Mouse (Mus musculus) myocyte (in vitro differentiated cells): ENCODE measurements around the gene Thbs4. TPM values are rescaled to one million over a fixed set of nuclear protein-coding genes. Genes with fewer than 3 reads are reported as not detected.

Experiments used
- H3K27me3 ChIP-seq: one replicate; pipeline ENCODE4 v1.6.1; 2011; ENCODE audit not compliant: control insufficient read depth, insufficient read depth, insufficient read length
- H3K36me3 ChIP-seq: one replicate; pipeline ENCODE4 v1.6.1; 2011; ENCODE audit not compliant: control insufficient read depth, insufficient read depth
- H3K4me2 ChIP-seq: one replicate; pipeline ENCODE4 v1.6.1; 2011; ENCODE audit warnings: low read depth, control low read depth
- H3K4me3 ChIP-seq: one replicate; pipeline ENCODE4 v1.5.1; 2011; ENCODE audit warnings: mild to moderate bottlenecking, control low read depth, moderate library complexity
- H3K79me2 ChIP-seq: one replicate; pipeline ENCODE4 v1.6.1; 2011; ENCODE audit not compliant: control insufficient read depth, insufficient read depth
- H3ac ChIP-seq: one replicate; pipeline ENCODE4 v1.6.1; 2011; ENCODE audit not compliant: control insufficient read depth, insufficient read length
- CEBPB ChIP-seq: IDR thresholded peaks from 2 replicates; pipeline ENCODE4 v1.6.1; 2011; ENCODE audit warnings: mild to moderate bottlenecking, moderate library complexity; ENCODE audit not compliant: poor library complexity, insufficient read depth, severe bottlenecking
- E2F4 ChIP-seq: IDR thresholded peaks from one replicate; pipeline ENCODE4 v1.6.1; 2011; ENCODE audit warnings: mild to moderate bottlenecking, control low read depth, moderate library complexity; ENCODE audit not compliant: insufficient read depth
- MAX ChIP-seq: IDR thresholded peaks from one replicate; pipeline ENCODE4 v1.6.1; 2011; ENCODE audit warnings: low read depth, mild to moderate bottlenecking, control low read depth
- MYOD1 ChIP-seq, 3 experiments: IDR thresholded peaks; one replicate each; pipeline ENCODE4 v1.6.1; 2011; ENCODE audit warnings: control low read depth in 2 of 3, low read depth in 2 of 3, mild to moderate bottlenecking in 2 of 3, moderate library complexity in 1 of 3; ENCODE audit not compliant: insufficient read length in 2 of 3, control insufficient read depth in 1 of 3
- MYOG ChIP-seq, 3 experiments: IDR thresholded peaks; one replicate each; pipeline ENCODE4 v1.6.1; 2011; ENCODE audit warnings: control low read depth in 2 of 3, low read depth in 2 of 3, mild to moderate bottlenecking in 2 of 3; ENCODE audit not compliant: insufficient read length in 2 of 3, control insufficient read depth in 1 of 3, insufficient read depth in 1 of 3
- POLR2A ChIP-seq: IDR thresholded peaks from one replicate; pipeline ENCODE4 v1.6.1; 2011; ENCODE audit warnings: low read depth, mild to moderate bottlenecking, control low read depth, moderate library complexity; ENCODE audit not compliant: insufficient read length
- POLR2AphosphoS2 ChIP-seq: IDR thresholded peaks from one replicate; pipeline ENCODE4 v1.6.1; 2011; ENCODE audit warnings: low read depth, control low read depth; ENCODE audit not compliant: insufficient read length
- REST ChIP-seq: IDR thresholded peaks from one replicate; pipeline ENCODE4 v1.6.1; 2011; ENCODE audit warnings: mild to moderate bottlenecking, control low read depth, moderate library complexity; ENCODE audit not compliant: insufficient read depth, insufficient read length
- SRF ChIP-seq: IDR thresholded peaks from one replicate; pipeline ENCODE4 v1.6.1; 2011; ENCODE audit warnings: low read depth; ENCODE audit not compliant: control insufficient read depth, insufficient read length
- TCF12 ChIP-seq: IDR thresholded peaks from one replicate; pipeline ENCODE4 v1.6.1; 2011; ENCODE audit warnings: mild to moderate bottlenecking, control low read depth; ENCODE audit not compliant: poor library complexity, insufficient read depth, severe bottlenecking
- TCF3 ChIP-seq: IDR thresholded peaks from one replicate; pipeline ENCODE4 v1.6.1; 2011; ENCODE audit warnings: low read depth, control low read depth; ENCODE audit not compliant: insufficient read length
- USF1 ChIP-seq: IDR thresholded peaks from one replicate; pipeline ENCODE4 v1.6.1; 2011; ENCODE audit warnings: low read depth, mild to moderate bottlenecking, control low read depth, moderate library complexity
- polyA plus RNA-seq: library from polyadenylated mRNA; unstranded; fragments of >200 nt; fragmentation: generic; extraction: Trizol; gene quantifications from one replicate; pipeline ENCODE4 v1.2.1, GENCODE M21; 2012; ENCODE audit warnings: missing spikeins

Gene Thbs4
- polyA plus RNA-seq, 1 experiment: not detected

DNA sequence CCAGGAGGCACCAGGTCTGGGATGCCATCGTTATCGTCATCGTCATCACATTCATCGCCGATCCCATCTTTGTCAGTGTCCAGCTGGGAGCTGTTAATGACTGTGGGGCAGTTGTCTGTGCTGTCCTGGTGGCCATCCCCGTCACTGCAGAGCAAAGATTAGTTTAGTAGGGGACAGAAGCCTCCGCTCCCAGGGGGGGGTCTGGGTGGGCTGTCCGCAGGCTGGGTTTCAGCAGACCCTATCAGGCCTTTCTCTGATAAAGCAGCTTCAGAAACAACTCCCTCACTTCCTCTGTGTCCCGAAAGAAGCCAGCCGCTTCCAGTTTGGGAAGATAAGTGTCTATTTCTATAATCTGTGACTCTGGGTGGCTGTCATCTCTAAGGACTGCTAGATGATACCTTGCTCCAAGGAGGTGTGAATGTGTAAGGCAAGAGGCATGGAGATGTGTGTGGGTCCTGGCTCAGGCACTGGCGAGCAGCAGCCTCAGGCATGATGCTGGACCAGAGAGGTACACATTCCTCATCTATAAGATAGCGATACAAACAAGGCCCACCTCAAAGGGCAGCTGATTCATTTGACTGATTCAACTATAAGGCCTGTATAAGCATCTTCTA lies 36.5 kb downstream of the Thbs4 start:
- H3ac ChIP-seq: no peak overlapping the region
- H3K79me2 ChIP-seq: no peaks in the 10 kb centered on the region
- H3K36me3 ChIP-seq: no peaks in the 10 kb centered on the region
- no peak overlapping the region for H3K4me3 ChIP-seq
- H3K27me3 ChIP-seq: no peaks in the 10 kb centered on the region
- TF ChIP-seq MYOD1 (IDR thresholded peaks at IDR 0.05; ENCODE audit: control insufficient read depth in 1 of 3, insufficient read length in 2 of 3, low read depth in 2 of 3): no peak
- TF ChIP-seq TCF3: no peak
- TF ChIP-seq E2F4: no peak
- no peak for TF ChIP-seq USF1
- no peak for TF ChIP-seq MAX
- TF ChIP-seq SRF: no peak
- no peak for TF ChIP-seq POLR2AphosphoS2
- no peak for TF ChIP-seq TCF12
- TF ChIP-seq CEBPB: no peak
- no peak overlapping the region for H3K4me2 ChIP-seq

- TF ChIP-seq CEBPB (no peak), POLR2A (no peak), E2F4 (no peak), TCF12 (no peak), REST (no peak), USF1 (no peak), SRF (no peak), MYOD1 (IDR thresholded peaks at IDR 0.05; ENCODE audit: control insufficient read depth in 1 of 3, insufficient read length in 2 of 3, low read depth in 2 of 3) (no peak), MYOG (IDR thresholded peaks at IDR 0.05; ENCODE audit: control insufficient read depth in 1 of 3, insufficient read depth in 1 of 3, insufficient read length in 2 of 3, low read depth in 2 of 3) (no peak)
- no peak overlapping the region for H3ac ChIP-seq
- no peak overlapping the region for H3K4me3 ChIP-seq
- no peaks in the 10 kb centered on the region for H3K79me2 ChIP-seq
- H3K27me3 ChIP-seq: no peaks in the 10 kb centered on the region
- no peak overlapping the region for H3K4me2 ChIP-seq
- H3K36me3 ChIP-seq: no peaks in the 10 kb centered on the region
These were observed 39.6 kb downstream of the Thbs4 start for GRCm38 (mm10) chr13:92755036-92755435.

DNA sequence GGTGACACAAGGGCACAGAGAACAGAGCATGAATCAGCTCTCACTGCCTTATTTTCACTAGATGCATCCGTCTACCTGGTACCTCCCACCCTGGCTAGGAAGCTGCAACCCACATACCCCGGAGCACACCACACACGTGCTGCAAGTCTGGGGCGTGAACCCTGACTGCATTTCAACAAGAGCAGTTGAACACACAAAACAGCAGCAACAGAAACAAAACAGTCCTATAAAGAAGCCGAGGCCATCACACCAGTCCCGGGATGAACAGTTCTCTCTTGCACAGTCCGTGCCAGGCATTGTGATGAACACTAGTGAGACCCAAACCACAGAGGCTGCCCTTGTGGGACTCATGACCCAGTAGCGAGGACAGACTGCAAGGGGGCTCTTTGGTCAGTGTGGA lies 40.9 kb downstream of the Thbs4 start:
- Histone ChIP-seq H3K4me3 (no peak overlapping the region), H3K79me2 (no peaks in the 10 kb centered on the region), H3K36me3 (no peaks in the 10 kb centered on the region), H3K27me3 (no peaks in the 10 kb centered on the region), H3ac (no peak overlapping the region), H3K4me2 (no peak overlapping the region)
- no peak for TF ChIP-seq POLR2AphosphoS2
- no peak for TF ChIP-seq REST
- TF ChIP-seq MYOD1 (IDR thresholded peaks at IDR 0.05; ENCODE audit: control insufficient read depth in 1 of 3, insufficient read length in 2 of 3, low read depth in 2 of 3): no peak

DNA sequence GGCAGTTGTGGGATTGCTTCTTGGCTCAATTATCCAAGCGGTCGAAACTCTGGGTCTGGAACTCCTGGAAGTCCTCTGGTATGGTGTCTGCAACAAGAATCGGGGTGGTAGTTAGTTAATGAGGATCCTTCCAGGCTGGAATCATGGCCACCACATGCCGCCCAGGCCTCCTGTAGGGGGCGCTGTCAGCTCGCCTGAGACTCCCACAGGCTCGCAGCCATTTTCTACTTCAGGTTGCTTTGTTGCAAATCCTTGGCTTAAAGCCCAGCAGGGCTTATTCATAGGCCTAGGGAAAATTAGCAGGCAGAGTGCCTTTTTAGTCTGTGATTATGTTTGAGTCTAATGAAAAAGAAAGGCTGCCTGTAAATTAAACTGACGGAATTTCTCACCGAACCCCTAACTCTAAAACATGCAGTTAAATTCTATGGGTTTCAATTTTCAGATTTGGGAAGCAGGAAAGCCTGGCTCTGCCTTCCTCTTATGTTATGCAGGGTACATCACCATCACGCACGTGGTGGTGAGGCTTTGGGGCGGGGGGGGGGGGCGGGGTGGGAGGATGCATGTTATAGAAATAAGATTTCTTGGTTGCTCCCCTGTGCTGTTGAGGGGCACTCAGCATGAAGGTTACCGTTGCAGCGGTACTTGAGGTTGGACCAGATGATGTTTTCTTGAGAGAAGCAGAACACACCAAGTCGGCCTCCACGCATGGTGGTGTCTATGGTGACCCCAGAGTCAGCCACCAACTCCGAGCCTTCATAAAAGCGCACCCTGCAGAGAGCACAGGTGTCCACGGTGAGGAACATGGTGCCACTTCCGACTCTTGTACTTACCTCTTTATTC lies 42.7 kb downstream of the Thbs4 start:
- Histone ChIP-seq H3K36me3 (no peaks in the 10 kb centered on the region), H3ac (no peak overlapping the region), H3K79me2 (no peaks in the 10 kb centered on the region), H3K27me3 (no peaks in the 10 kb centered on the region), H3K4me3 (no peak overlapping the region), H3K4me2 (peak overlapping the region; percentile 61)
- TF ChIP-seq TCF12 (no peak), MYOD1 (IDR thresholded peaks at IDR 0.05; ENCODE audit: control insufficient read depth in 1 of 3, insufficient read length in 2 of 3, low read depth in 2 of 3) (no peak), TCF3 (no peak), E2F4 (no peak), USF1 (no peak), MYOG (IDR thresholded peaks at IDR 0.05; ENCODE audit: control insufficient read depth in 1 of 3, insufficient read depth in 1 of 3, insufficient read length in 2 of 3, low read depth in 2 of 3) (no peak), REST (no peak), MAX (no peak), POLR2AphosphoS2 (no peak), CEBPB (no peak), POLR2A (no peak), SRF (no peak)

DNA sequence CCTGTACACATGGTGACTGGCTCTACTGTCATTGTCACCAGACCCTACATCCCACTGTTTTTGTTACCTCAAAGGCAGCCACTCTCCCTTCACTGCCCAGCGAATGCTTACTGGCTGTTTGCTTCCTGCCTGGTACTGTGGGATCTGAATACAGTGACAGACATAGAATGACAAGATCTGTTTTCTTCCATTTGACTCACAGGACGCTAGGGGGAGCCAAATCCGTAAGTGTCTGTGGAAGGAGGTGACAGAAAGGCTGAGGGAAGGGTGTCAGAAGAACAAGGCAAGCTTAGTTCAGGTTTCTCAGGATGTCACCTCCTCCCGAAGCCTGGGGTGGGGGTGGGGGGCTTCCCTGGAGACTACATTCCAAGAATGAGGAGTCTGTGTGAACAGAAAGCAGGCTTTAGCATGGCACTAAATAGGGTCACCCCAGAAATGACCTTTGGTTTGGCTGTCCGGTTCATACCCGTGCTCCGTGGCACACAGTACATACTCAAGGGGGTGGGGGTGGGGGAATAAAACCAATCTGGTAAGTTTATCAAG lies 43.6 kb downstream of the Thbs4 start:
- H3K4me2 ChIP-seq: peak overlapping the region; percentile 61
- H3K36me3 ChIP-seq: no peaks in the 10 kb centered on the region
- no peaks in the 10 kb centered on the region for H3K79me2 ChIP-seq
- no peak overlapping the region for H3K4me3 ChIP-seq
- TF ChIP-seq USF1 (no peak), CEBPB (no peak), TCF3 (no peak), POLR2A (no peak), TCF12 (no peak), REST (no peak), MAX (no peak), E2F4 (no peak), MYOG (IDR thresholded peaks at IDR 0.05; ENCODE audit: control insufficient read depth in 1 of 3, insufficient read depth in 1 of 3, insufficient read length in 2 of 3, low read depth in 2 of 3) (no peak), MYOD1 (IDR thresholded peaks at IDR 0.05; ENCODE audit: control insufficient read depth in 1 of 3, insufficient read length in 2 of 3, low read depth in 2 of 3) (no peak), POLR2AphosphoS2 (no peak), SRF (no peak)
- no peaks in the 10 kb centered on the region for H3K27me3 ChIP-seq
- no peak overlapping the region for H3ac ChIP-seq
